Mouse (Mus musculus): ENCODE measurements around the gene Cyp4f14.
"Not testable (repeated sequence)": the region's sequence is repeated elsewhere in the genome, so short reads cannot be mapped to it uniquely, and the experiment has no call there.

Gene Cyp4f14

DNA sequence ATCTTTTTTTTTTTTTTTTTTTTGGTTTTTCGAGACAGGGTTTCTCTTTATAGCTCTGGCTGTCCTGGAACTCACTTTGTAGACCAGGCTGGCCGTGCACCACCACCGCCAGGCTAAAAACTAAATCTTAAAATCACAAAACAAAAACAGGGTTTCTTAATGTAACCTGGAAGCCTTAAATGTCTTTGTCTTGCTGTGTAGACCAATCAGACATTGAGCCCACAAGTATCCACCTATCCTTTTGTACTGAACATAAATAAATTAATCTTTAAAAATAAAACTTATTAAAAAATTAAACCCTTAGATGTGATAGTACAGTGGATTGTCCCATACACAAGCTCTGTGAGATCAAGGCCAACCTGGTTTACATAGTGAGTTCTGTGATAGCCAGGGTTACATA is 23.2 kb downstream of the Cyp4f14 start:
- no peak for DNase-seq (ENCODE audit: low spot score in 2 of 2)

DNA sequence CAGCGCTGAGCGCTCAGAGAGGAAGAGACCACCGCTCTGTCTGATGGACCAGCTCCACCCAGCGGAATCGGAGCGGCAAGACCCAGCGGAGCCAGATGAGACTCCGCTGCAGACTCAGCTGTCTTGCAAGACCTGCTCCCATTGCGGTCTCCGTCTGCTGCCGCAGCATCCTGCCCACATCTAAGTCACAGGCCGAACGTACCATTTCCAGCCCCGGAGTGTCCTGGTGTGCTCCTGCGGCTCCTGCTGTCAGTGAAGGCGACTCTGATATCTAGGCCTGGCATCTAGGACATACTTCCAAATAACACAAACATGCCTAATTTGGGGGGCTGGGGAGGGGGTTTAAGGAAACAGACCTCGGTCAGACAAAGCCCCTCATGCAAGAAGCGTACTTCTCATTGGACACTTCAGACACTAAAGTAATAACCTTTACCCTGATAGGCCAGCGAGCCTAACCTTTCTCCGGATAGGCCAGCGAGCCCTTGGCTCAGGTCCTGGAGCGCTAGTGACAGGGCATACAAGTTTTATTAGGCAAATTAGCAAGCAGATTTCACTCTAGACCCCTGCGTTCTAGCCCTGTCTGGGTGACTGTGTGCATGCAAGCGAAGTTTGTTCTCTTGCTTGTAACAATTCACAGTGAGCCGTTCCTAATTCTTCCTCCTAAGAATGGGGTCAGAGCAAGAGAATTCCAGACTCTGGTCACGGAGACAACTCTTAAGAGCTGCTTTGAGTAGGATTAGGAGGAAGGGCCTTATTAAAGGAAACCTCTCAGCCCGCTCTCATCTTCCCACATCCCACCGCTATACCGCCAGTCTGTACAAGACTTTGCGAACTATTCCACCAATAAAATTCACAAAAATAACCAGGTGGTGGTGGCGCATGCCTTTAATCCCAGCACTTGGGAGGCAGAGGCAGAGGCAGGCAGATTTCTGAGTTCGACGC is 25.6 kb downstream of the Cyp4f14 start, which contains the start of gene Zfp870:
Zfp870 (minus strand) TSS at position 404 of the 942 bp plus-strand sequence.
- peak; percentile 86 to 87 for DNase-seq (ENCODE audit: low spot score in 2 of 2)

- no peak for DNase-seq (ENCODE audit: low spot score in 2 of 2)
Measured at GRCm38 (mm10) chr17:32890852-32891238, 26.3 kb downstream of the Cyp4f14 start.

- DNase-seq (ENCODE audit: low spot score in 2 of 2): no peak
Measured at GRCm38 (mm10) chr17:32889611-32890010, 27.5 kb downstream of the Cyp4f14 start.

DNA sequence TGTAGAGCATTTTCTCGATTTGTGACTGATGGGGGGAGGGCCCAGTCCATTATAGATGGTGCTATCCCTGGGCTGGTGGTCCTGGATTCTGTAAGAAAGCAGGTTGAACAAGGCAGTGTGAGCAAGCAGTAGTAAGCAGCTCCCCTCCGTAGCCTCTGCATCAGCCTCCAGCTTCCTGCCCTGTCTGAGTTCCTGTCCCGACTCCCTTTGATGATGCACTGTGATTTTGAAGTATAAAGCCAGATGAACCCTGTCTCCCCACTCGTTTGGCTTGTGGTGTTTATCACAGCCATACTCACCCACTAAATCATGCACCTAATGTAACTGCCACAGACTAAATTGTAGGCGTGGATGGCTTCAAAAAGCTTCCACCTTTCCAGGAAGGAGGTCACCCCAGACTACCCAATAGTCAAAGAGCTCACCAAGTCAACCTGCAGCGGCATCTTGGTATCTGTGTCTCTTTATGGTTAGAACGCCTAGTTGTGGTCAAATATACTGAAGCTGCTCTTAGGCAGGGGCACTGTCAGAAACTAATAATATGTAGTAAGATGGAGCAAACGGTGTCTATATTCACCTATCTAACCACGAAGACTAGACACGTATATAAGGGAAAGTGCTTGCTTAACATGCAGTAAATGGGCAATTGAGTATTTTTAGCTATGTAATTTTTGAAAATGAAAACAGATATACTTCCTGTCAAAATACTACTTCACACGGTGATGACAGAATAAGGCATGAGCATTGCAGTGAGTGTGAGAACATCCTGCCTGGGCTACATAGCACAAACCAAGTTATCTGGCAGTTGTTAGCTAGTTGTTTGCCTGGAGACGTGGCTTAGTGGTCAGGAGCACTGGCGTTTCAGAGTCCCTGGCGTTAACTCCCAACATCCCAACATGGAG is 36.6 kb downstream of the Cyp4f14 start:
- DNase-seq (ENCODE audit: low spot score in 2 of 2): no peak

DNA sequence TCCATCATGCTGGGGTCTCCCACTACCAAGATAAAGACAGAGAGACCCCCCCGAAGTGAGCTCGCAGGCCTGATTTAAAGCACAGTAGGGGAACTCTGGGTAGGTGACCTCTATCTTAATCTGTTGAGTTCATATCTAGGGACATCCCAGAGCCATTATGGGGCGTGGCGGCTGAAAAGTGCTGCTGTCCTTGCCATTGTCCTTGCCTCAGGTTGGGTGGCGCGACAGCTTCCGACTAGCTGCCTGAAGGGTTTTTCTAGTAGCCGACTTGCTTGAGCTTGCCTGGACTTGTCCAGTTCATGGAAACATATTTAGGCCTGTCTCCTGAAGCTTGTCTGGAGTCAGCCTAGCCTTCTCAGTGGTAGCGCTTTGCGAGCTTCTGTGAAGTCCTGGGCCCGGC is 38.4 kb downstream of the Cyp4f14 start:
- no peak for DNase-seq (ENCODE audit: low spot score in 2 of 2)

GRCm38 (mm10) chr17:32877471-32878171 is 39.5 kb downstream of the Cyp4f14 start:
- no peak for DNase-seq (ENCODE audit: low spot score in 2 of 2)

- DNase-seq (ENCODE audit: low spot score in 2 of 2): no peak
Measured at GRCm38 (mm10) chr17:32872696-32873095, 44.4 kb downstream of the Cyp4f14 start.

GRCm38 (mm10) chr17:32872091-32872490 is 45.1 kb downstream of the Cyp4f14 start:
- DNase-seq (ENCODE audit: low spot score in 2 of 2): no peak

- DNase-seq (ENCODE audit: low spot score in 2 of 2): no peak
Measured at GRCm38 (mm10) chr17:32871483-32871882, 45.7 kb downstream of the Cyp4f14 start.

GRCm38 (mm10) chr17:32867266-32867665 is 49.9 kb downstream of the Cyp4f14 start:
- not testable (repeated sequence) for DNase-seq (ENCODE audit: low spot score in 2 of 2)

DNA sequence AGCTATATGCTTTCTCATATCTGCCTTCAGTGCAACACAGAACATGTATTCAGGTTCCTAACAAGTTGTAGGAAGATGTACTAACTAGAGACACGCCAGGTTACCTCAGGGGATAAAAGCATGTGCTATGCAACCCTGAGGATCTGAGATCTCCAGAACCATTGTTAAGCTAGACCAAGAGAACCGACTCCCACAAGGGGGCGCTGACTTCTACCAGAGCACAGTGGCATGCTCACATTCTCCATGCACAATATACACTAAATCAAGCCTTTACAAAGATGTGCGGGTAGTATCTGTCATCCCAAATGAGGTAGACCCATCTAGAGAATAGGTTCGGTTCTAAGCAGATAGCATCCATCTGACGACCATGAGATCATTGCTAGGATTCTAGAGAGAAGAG is 60.4 kb downstream of the Cyp4f14 start:
- not testable (repeated sequence) for DNase-seq (ENCODE audit: low spot score in 2 of 2)

All from natural killer cell, adult 2 months (primary cell).